Mouse (Mus musculus): ENCODE data around the gene Scaf8.
"Not testable (repeated sequence)": the region's sequence is repeated elsewhere in the genome, so short reads cannot be mapped to it uniquely, and the experiment has no call there.

DNA sequence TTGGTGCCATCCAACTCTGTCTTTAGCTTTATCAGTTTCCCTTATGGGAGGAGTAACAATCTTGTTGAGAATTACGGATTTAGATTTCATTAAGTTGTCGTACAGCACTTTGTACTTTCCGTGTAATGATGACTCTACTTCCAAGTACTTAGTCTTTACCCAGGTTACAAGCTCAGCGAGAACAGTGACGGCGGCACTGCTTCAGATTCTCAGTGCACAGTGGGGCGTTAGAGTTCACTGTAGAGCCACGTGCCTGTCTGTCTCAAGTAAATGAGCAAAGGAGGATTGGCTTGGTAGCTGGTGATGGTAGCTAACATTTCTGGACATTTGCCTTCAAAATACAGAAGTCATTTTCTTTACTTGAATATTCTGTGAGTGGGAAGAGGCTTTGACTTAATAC lies 6.2 kb downstream of the Scaf8 start:
- not testable (repeated sequence) for TF ChIP-seq POLR2A (IDR thresholded peaks at IDR 0.05; ENCODE audit: insufficient read depth, low read length); CTCF (IDR thresholded peaks at IDR 0.05; ENCODE audit: low read depth, low read length)

Data from ES-Bruce4 (cell line).